Mouse (Mus musculus) bone marrow macrophage, adult 2 months (primary cell): ENCODE results near the gene Nhp2.

Experiments used
- CTCF ChIP-seq: IDR thresholded peaks from 2 replicates; pipeline ENCODE4 v1.5.1; 2012; ENCODE audit warnings: low read depth, mild to moderate bottlenecking, low read length, moderate library complexity
- POLR2A ChIP-seq: IDR thresholded peaks from 2 replicates; pipeline ENCODE4 v1.6.1; 2012; ENCODE audit warnings: mild to moderate bottlenecking, low read depth, low read length, borderline replicate concordance

- no peak for TF ChIP-seq POLR2A
- TF ChIP-seq CTCF, result no peak
Observed at GRCm38 (mm10) chr11:51587059-51587458, 32.5 kb upstream of the Nhp2 start.
